Mouse (Mus musculus) embryo, embryonic 10.5 days (tissue): ENCODE measurements at regions not wholly inside any gene's neighbourhood (a gene's known extent, or its start where the extent isn't known, plus 50 kb on each side); places are given as distances from the start of the nearest gene placed in this dataset.
A peak's percentile ranks its signal among the peaks of the same experiment; 100 is the strongest.

ENCODE experiments used
- DNase-seq: peaks from one replicate; pipeline ENCODE4 v3.0.0-alpha.2; 2015; ENCODE audit warnings: low spot score

DNA sequence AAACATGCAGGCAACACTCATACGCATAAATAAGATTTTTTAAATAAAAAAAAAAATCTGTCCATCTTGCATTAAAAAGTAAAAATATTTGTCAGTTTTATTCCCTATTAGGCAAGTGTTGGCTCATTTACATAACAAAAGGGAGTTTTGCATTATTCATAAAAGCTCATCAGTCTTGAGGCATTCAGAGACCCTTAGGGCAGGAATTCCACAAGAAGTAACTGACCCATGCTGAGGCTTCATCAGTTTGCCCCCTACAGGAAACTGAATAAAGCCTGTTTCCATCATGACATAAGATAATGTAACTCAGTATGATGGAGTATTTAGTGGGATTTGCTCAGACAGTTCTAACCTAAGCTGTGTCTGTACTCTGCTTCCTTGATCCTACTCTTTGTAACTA is 81.2 kb upstream of the Mms22l start:
- no peak for DNase-seq

DNA sequence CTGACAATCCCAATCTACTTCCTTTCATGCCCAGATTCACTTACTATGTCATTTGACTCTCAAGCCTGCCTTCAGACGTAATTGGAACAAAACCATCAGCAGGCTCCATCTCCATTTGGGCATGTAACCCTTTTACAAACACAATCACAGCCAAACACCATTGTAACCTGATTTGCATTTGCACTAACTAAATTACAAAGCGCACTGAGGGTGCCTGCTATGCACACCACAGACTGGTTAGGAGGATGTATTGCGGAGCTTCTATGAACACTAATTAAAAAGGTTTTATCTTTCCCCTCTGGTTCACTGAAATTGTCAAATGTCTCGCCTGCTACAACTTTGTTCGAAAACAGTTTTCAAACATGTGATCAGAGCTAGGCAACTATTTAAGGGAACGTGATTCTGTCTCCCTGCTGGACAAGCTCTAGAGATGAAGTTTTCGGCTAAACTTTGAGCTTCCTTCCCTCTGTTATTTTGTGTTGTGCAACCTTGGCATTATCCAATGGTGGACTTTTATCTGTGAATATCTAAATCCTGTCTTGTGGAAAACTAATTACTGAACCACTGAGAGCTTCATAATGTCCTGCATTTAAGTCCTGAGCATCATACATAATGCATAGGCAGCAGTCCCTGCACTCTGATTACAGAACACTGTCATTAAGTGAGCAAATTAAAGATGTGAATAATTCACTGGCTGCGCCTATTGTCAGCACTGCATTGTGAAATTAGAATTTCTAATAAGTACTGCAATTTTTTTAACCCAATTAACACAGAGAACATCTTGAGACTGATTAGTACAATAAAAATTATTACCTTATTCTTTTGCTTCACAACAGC is 66.9 kb upstream of the Mms22l start:
- peak; percentile 30 for DNase-seq

DNA sequence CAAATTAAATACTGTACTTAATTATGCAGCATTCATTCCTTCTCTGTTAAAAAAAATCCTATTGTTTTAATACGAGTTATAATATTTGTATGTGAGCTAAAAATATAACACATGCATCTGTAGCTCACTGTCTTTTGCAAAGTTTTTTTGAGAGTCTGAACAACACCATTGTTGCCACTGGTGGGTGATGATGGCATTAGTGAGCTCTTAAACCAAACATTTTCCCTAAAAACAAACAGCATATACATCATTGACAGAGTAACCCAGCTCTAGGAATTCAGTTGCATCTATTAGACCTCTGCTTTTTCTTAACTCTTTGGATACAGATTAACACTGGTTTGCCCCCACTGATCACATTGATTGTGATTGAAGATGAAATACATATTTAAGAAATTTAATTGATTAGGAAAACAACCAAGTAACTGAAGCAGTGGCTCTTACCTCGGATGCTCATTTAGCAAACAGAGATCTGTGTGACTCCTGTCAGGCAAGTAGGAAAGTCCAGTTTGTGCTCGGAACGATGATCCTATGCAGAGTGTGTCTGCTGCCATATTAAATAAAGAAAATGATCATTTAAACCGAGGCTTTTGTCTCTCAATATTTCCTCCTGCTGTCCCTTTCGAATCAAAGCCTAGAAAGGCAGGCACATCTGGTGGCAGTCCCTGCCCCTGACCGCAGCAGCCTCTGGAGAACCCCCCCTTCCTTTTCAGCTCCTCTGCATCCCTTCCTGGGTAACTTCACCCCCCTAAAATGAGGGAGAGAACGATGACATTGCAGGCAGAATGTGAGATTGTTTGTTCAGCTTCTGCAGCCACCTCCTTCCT is 66.1 kb upstream of the Mms22l start:
- no peak for DNase-seq

- DNase-seq: no peak
Observed at GRCm38 (mm10) chr4:24430753-24431072, 65.5 kb upstream of the Mms22l start.

DNA sequence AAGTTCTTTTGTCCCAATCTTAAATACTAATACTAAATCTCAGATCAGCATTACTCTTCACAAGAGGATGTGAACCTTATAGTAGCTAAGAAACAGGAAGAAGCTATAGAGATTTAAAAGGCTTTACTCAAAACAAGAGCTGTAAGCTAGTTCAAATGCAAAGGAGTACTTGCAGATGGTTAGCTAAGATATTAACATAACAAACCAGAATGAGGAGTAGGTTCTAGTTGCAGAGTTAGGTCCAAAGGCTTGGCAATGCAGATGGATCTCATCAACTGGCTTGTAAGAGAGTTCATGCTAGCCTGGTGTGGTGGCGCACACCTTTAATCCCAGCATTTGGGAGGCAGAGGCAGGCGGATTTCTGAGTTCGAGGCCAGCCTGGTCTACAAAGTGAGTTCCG is 59.0 kb upstream of the Mms22l start:
- DNase-seq: no peak
